Mouse (Mus musculus): ENCODE data around the gene Vmn1r31. TPM values are rescaled to one million over a fixed set of nuclear protein-coding genes. Genes with fewer than 3 reads are reported as not detected.

Gene Vmn1r31
- total RNA-seq (2014; rRNA removed): not detected in 2 replicates
- polyA plus RNA-seq (2015; fragmentation: Nextera tagmentation; extraction: Ambion mirVana): not detected in 2 replicates

DNA sequence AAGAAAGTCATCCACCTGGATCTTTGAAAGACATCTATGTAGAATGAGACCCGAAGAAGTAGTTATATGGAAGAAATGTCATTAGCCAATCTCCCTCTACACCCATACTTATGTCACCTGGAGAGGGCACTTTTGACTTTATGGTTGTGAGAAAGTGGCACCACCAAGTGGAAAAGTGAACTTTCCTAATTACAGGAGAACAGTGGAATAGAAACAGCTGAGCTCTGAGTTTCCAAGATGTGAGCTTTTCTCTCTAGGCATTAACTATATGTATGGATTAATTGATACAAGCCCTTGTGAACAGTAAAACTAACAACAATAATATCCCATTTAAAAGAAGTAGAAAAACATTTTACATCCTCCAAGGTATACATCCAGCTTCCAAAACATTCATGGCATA lies at the start of gene Vmn1r31:
TSS of gene Vmn1r31 (minus strand) at position 101 of the 400 bp plus-strand sequence.
- DNase-seq (ENCODE audit: low spot score): no peak
- TF ChIP-seq CTCF (IDR thresholded peaks at IDR 0.05; ENCODE audit: low read depth): no peak
- Histone ChIP-seq H3K27me3 (ENCODE audit: insufficient read depth, low read length) (no peaks in the 10 kb centered on the region), H3K4me2 (ENCODE audit: low read depth, low read length) (no peak within 1 kb of the TSS), H3K9ac (replicated peaks; ENCODE audit: low read length) (no peak within 1 kb of the TSS), H3K4me1 (ENCODE audit: insufficient read depth, low read length) (no peaks in the 10 kb centered on the region), H3K4me3 (ENCODE audit: low read length) (no peak within 1 kb of the TSS), H3K36me3 (ENCODE audit: insufficient read depth, low read length) (no peaks in the 10 kb centered on the region), H3K9me3 (ENCODE audit: low read length) (no peaks in the 10 kb centered on the region), H3K27ac (no peak within 1 kb of the TSS)
- 91% methylated on average over 1 of the region's 1 CpGs for WGBS
- no peak for ATAC-seq

DNA sequence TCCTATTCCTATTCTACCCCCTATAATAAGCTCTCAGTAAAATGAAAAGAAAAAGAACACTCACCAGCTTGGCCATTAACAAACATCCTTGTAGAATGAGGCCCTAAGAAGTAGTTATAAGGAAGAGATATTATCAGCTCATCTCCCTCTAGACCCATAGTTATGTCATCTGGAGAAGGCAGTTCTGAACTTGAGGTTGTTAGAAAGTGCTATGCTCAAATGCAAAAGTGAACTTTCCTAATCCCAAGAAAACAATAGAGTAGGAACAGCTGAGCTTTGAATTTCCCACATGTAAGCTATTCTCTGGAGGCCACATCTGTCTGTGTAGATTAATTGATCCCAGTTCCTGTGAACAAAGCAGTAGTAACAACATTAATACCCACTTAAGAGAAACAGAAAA lies 31.8 kb downstream of the Vmn1r31 start, which contains the start of gene Vmn1r30:
TSS of gene Vmn1r30 (minus strand) at position 101 of the 400 bp plus-strand sequence.
- Histone ChIP-seq H3K9ac (replicated peaks; ENCODE audit: low read length) (no peak within 1 kb of the TSS), H3K4me2 (ENCODE audit: low read depth, low read length) (no peak within 1 kb of the TSS), H3K27ac (no peak within 1 kb of the TSS), H3K4me1 (ENCODE audit: insufficient read depth, low read length) (no peaks in the 10 kb centered on the region), H3K4me3 (ENCODE audit: low read length) (no peak within 1 kb of the TSS), H3K9me3 (ENCODE audit: low read length) (no peaks in the 10 kb centered on the region), H3K27me3 (ENCODE audit: insufficient read depth, low read length) (no peaks in the 10 kb centered on the region), H3K36me3 (ENCODE audit: insufficient read depth, low read length) (no peaks in the 10 kb centered on the region)
- no peak for TF ChIP-seq CTCF (IDR thresholded peaks at IDR 0.05; ENCODE audit: low read depth)
- DNase-seq (ENCODE audit: low spot score) (no peak), ATAC-seq (no peak)

Other genes starting within 250 kb of the Vmn1r31 start
- not detected in 2 replicates for gene Vmn1r28, start 213.3 kb downstream of the Vmn1r31 start, total RNA-seq (2014; rRNA removed)
- gene Vmn1r28, start 213.3 kb downstream of the Vmn1r31 start, polyA plus RNA-seq (2015; fragmentation: Nextera tagmentation; extraction: Ambion mirVana): not detected in 2 replicates
- gene Vmn1r29, start 173.8 kb downstream of the Vmn1r31 start, total RNA-seq (2014; rRNA removed): not detected in 2 replicates
- gene Vmn1r29, start 173.8 kb downstream of the Vmn1r31 start, polyA plus RNA-seq (2015; fragmentation: Nextera tagmentation; extraction: Ambion mirVana): not detected in 2 replicates
- not detected in 2 replicates for gene Vmn1r30, start 31.9 kb downstream of the Vmn1r31 start, total RNA-seq (2014; rRNA removed)
- not detected in 2 replicates for gene Vmn1r30, start 31.9 kb downstream of the Vmn1r31 start, polyA plus RNA-seq (2015; fragmentation: Nextera tagmentation; extraction: Ambion mirVana)
- 18.3 and 30.3 TPM in 2 replicates for gene Abcg2, start 109.2 kb upstream of the Vmn1r31 start, total RNA-seq (2014; rRNA removed)
- 33.1 and 38.6 TPM in 2 replicates for gene Abcg2, start 109.2 kb upstream of the Vmn1r31 start, polyA plus RNA-seq (2015; fragmentation: Nextera tagmentation; extraction: Ambion mirVana)